Mouse (Mus musculus): ENCODE results near the gene Wdpcp. TPM values are rescaled to one million over a fixed set of nuclear protein-coding genes. Genes with fewer than 3 reads are reported as not detected.
A peak's percentile ranks its signal among the peaks of the same experiment; 100 is the strongest.
"Not testable (repeated sequence)": the region's sequence is repeated elsewhere in the genome, so short reads cannot be mapped to it uniquely, and the experiment has no call there.

The Wdpcp gene
- polyA plus RNA-seq (2012; rRNA removed): 1.1 and 1.5 TPM in 2 replicates

DNA sequence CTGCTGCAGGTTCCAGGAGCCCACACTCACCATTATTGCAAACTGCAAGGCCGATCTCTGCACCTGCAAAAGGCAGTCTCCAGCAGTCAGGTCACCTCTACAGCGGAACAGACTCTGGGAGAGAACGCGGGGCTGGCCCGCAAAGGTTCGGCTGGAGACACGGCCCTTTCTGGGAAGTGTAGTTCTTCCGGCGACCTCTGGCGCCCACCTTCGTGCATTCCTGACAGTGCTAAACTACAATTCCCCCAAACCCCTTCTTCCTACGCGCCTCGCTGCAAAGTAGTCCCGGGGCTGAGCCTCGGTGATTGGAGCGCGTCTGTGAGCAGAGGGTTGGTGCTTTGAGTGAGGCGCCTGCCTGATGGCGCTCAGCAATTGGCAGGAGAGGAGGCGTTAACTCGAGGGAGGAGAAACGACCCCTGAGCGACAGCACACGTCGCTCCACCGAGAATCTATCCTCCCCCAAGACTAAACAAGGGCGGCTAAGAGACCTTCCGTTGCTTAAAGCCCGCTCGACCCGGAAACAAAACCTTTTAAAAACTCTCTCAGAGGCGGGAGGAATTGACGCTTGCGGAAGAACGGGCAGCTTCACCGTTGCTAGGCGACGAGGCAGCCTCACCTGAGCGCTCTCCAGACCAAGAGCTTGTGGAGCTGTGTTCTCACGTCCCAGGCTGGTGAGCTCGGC lies at the start of gene Wdpcp, which contains the start of gene Mdh1:
Gene Wdpcp, plus strand, starts transcription at position 536 of the 682 bp plus-strand sequence.
Gene Mdh1, minus strand, starts transcription at position 668 of the 682 bp plus-strand sequence.
- Histone ChIP-seq H3K4me1 (ENCODE audit: control insufficient read depth, insufficient read depth, insufficient read length, low read length) (0 out of 2 replicates have a peak, but pooled peaks cover 4% of the 10 kb centered on the region), H3K27ac (ENCODE audit: insufficient read depth, low read depth, low read length) (peak within 1 kb of the TSS; percentile 90), H3K4me3 (ENCODE audit: low read depth, low read length) (peak within 1 kb of the TSS; percentile 75), H3K27me3 (ENCODE audit: control insufficient read depth, insufficient read depth, low read length) (no peaks in the 10 kb centered on the region), H3K36me3 (ENCODE audit: control insufficient read depth, insufficient read depth, low read length) (peaks cover 9% of the 10 kb centered on the region)
- peak; percentile 92 for TF ChIP-seq POLR2A (IDR thresholded peaks at IDR 0.05; ENCODE audit: low read depth, low read length)
- no peak for TF ChIP-seq CTCF (IDR thresholded peaks at IDR 0.05; ENCODE audit: extremely low read depth, insufficient read length, insufficient replicate concordance, low read depth, low read length)
- WGBS: under 1% methylated on average over 42 of the region's 42 CpGs

DNA sequence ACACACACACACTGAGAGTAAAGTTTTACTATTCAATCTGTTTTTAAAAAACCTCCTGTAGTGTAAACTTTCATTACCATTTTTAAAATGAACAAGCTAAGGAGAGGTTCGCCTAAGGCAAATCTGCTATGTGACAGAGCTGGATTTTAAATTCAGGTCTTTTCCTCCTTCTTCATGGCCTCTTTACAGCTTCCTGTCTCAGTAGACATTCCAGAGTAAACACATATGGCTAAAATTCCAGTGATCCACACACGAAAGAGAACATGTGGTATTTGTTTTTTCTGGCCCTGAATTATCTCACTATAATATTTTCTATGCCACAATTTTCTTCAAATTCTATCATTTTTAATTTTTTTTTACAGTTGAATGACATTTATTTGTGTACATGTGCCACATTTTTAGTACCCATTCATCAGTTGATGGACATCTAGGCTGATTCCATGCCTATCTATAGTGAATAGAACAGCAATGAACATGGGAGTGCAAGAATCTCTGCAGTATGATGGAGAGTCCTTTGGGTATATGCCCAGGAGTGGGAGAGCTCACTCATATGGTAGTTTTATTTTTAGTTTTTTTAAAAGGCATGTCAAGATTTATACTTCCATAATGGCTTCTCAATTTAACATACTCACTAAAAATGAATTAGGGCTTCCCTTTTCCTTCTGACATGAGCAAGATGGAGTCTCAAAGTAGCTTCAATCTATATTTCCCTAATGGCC lies 43.2 kb upstream of the Wdpcp start:
- Histone ChIP-seq H3K27ac (ENCODE audit: insufficient read depth, low read depth, low read length) (no peak overlapping the region), H3K27me3 (ENCODE audit: control insufficient read depth, insufficient read depth, low read length) (no peaks in the 10 kb centered on the region), H3K4me1 (ENCODE audit: control insufficient read depth, insufficient read depth, insufficient read length, low read length) (no peaks in the 10 kb centered on the region), H3K4me3 (ENCODE audit: low read depth, low read length) (no peak overlapping the region), H3K36me3 (ENCODE audit: control insufficient read depth, insufficient read depth, low read length) (no peaks in the 10 kb centered on the region)
- WGBS: 47% methylated on average over 2 of the region's 2 CpGs
- TF ChIP-seq CTCF (IDR thresholded peaks at IDR 0.05; ENCODE audit: extremely low read depth, insufficient read length, insufficient replicate concordance, low read depth, low read length): no peak
- no peak for TF ChIP-seq POLR2A (IDR thresholded peaks at IDR 0.05; ENCODE audit: low read depth, low read length)

DNA sequence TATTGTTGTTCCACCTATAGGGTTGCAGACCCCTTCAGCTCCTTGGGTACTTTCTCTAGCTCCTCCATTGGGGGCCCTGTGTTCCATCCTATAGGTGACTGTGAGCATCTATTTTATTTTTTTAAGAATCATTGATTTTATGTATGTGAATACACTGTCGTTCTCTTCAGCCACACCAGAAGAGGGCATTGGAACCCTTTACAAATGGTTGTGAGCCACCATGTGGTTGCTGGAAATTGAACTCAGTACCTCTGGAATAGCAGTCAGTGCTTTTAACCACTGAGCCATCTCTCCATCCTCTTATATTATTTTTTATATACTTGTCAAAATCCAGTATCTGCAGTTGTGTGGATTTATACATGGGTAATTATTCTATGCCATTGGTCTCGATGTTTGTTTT lies 41.2 kb upstream of the Wdpcp start:
- H3K27ac ChIP-seq (ENCODE audit: insufficient read depth, low read depth, low read length); H3K27me3 ChIP-seq (ENCODE audit: control insufficient read depth, insufficient read depth, low read length); H3K4me1 ChIP-seq (ENCODE audit: control insufficient read depth, insufficient read depth, insufficient read length, low read length); H3K4me3 ChIP-seq (ENCODE audit: low read depth, low read length); H3K36me3 ChIP-seq (ENCODE audit: control insufficient read depth, insufficient read depth, low read length): not testable (repeated sequence)
- WGBS: 84% methylated on average over 2 of the region's 2 CpGs

DNA sequence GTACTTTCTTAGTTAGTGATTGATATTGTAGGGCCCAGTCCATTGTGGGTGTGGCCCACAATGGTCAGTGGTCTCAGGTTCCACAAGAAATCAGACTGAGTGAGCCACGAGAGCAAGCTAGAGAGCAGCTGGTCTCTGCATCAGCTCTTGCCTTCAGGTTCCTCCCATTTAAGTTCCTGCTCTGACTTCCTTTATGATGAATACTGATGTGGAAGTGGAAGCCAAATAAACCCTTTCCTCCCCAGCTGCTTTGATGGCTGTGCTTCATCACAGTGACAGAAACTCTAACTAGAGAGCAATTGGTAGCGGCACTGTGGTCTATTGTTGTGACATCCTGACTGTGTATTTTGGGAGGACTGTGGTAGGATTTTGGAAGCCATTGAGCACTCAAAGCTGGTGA lies 32.0 kb upstream of the Wdpcp start:
- 70% methylated on average over 2 of the region's 2 CpGs for WGBS
- peaks cover 2% of the 10 kb centered on the region; the same call in 1 of the 2 replicates for H3K4me1 ChIP-seq (ENCODE audit: control insufficient read depth, insufficient read depth, insufficient read length, low read length)

DNA sequence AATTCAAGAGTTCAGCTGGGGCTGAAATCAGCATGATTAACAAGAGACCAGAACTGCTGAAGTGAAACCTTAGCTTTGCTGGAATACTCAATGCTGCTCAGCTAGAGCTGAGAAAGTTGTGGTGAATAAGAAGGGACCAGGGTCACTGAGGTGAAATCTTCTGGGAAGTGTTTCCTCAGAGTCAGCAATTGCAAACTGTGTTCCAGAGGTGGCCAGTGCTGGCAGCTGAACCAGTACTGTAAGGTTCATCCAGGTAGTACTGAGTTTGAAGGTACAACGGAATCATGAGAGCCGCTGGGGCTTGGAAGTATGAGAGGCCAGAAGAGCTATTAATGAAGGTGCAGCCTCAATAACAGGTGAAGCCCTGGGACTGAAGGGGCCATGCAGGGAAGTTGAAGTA lies 31.4 kb upstream of the Wdpcp start:
- TF ChIP-seq CTCF (IDR thresholded peaks at IDR 0.05; ENCODE audit: extremely low read depth, insufficient read length, insufficient replicate concordance, low read depth, low read length) (no peak), POLR2A (IDR thresholded peaks at IDR 0.05; ENCODE audit: low read depth, low read length) (no peak)
- no peak overlapping the region for H3K27ac ChIP-seq (ENCODE audit: insufficient read depth, low read depth, low read length)

More for the DNA sequence above, 32.0 kb upstream of the Wdpcp start:
- Histone ChIP-seq H3K27ac (ENCODE audit: insufficient read depth, low read depth, low read length) (no peak overlapping the region), H3K27me3 (ENCODE audit: control insufficient read depth, insufficient read depth, low read length) (no peaks in the 10 kb centered on the region), H3K4me3 (ENCODE audit: low read depth, low read length) (no peak overlapping the region), H3K36me3 (ENCODE audit: control insufficient read depth, insufficient read depth, low read length) (no peaks in the 10 kb centered on the region)
- TF ChIP-seq POLR2A (IDR thresholded peaks at IDR 0.05; ENCODE audit: low read depth, low read length) (no peak), CTCF (IDR thresholded peaks at IDR 0.05; ENCODE audit: extremely low read depth, insufficient read length, insufficient replicate concordance, low read depth, low read length) (no peak)

DNA sequence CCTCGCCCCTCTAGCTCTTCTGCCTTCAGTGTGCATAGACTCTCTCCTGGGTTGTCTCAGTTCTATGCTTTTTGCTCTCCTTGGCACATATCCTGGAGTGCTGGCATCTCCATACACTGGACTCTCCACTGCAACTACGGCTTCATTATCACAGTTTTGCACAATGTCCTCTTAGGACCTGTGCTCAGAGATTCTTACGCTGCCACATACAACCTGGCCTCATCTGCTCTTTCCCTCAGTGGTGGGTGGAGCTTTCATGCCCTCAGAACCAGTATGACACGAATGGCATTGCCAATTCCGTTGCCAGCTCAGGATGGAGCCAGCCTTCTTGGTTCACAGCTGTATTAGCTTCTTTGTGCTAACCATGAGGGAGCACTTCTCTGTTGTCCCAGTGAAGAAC lies 29.3 kb upstream of the Wdpcp start:
- H3K27ac ChIP-seq (ENCODE audit: insufficient read depth, low read depth, low read length): no peak overlapping the region
- no peak overlapping the region for H3K4me3 ChIP-seq (ENCODE audit: low read depth, low read length)
- TF ChIP-seq CTCF (IDR thresholded peaks at IDR 0.05; ENCODE audit: extremely low read depth, insufficient read length, insufficient replicate concordance, low read depth, low read length): no peak
- TF ChIP-seq POLR2A (IDR thresholded peaks at IDR 0.05; ENCODE audit: low read depth, low read length): no peak
- WGBS: 71% methylated on average over 5 of the region's 5 CpGs
- H3K27me3 ChIP-seq (ENCODE audit: control insufficient read depth, insufficient read depth, low read length): no peaks in the 10 kb centered on the region
- H3K4me1 ChIP-seq (ENCODE audit: control insufficient read depth, insufficient read depth, insufficient read length, low read length): peaks cover 2% of the 10 kb centered on the region; the same call in 1 of the 2 replicates
- no peaks in the 10 kb centered on the region for H3K36me3 ChIP-seq (ENCODE audit: control insufficient read depth, insufficient read depth, low read length)

More for the DNA sequence above, 31.4 kb upstream of the Wdpcp start:
- Histone ChIP-seq H3K36me3 (ENCODE audit: control insufficient read depth, insufficient read depth, low read length) (no peaks in the 10 kb centered on the region), H3K4me3 (ENCODE audit: low read depth, low read length) (no peak overlapping the region), H3K4me1 (ENCODE audit: control insufficient read depth, insufficient read depth, insufficient read length, low read length) (peaks cover 2% of the 10 kb centered on the region; the same call in 1 of the 2 replicates), H3K27me3 (ENCODE audit: control insufficient read depth, insufficient read depth, low read length) (no peaks in the 10 kb centered on the region)
- WGBS: 85% methylated on average over 2 of the region's 2 CpGs

DNA sequence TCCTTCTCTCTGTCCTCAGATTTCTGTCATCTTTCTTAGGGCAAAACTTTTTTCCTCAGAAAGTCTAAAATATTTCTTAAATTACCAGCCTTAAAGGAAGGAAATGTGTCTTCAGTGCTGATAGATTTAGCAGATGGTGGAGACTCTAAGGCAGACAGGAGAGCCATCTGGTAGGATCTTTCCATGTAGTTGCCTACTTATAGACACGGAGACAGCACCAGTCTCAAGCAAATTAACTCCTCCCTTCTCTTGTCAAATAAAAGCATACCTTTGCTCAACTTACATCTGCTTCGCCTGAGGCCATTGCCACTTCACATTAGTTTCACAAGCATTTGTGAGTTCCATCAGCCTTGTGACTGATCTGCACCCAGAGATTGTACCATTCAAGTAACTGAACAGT lies 27.0 kb upstream of the Wdpcp start:
- TF ChIP-seq POLR2A (IDR thresholded peaks at IDR 0.05; ENCODE audit: low read depth, low read length): no peak
- TF ChIP-seq CTCF (IDR thresholded peaks at IDR 0.05; ENCODE audit: extremely low read depth, insufficient read length, insufficient replicate concordance, low read depth, low read length): no peak
- 65% methylated on average over 2 of the region's 2 CpGs for WGBS
- Histone ChIP-seq H3K4me1 (ENCODE audit: control insufficient read depth, insufficient read depth, insufficient read length, low read length) (peaks cover 2% of the 10 kb centered on the region; the same call in 1 of the 2 replicates), H3K27ac (ENCODE audit: insufficient read depth, low read depth, low read length) (no peak overlapping the region), H3K27me3 (ENCODE audit: control insufficient read depth, insufficient read depth, low read length) (no peaks in the 10 kb centered on the region), H3K36me3 (ENCODE audit: control insufficient read depth, insufficient read depth, low read length) (no peaks in the 10 kb centered on the region), H3K4me3 (ENCODE audit: low read depth, low read length) (no peak overlapping the region)
